Mouse (Mus musculus): ENCODE measurements around the gene Rita1.

DNA sequence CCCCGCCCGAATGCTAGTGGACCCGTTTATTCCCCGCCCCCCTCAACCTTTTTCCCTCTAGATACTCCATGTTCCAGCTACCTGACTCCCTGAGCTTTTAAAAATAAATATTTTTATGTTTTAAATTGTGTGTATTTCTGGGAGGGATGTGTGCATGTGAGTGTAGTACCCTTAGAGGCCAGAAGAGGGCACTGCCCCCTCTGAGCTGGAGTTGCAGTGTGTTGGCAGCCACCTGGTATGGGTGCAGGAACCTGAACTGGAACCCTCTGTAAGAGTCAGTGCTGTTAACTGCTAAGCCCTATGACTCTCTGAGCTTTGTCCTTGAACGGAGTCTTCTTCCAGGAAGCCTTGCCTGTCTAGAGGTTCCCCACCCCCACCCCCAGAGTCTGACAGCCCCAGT, 19.5 kb upstream of the Rita1 start:
- TF ChIP-seq CTCF (IDR thresholded peaks at IDR 0.05; ENCODE audit: low read depth, low read length) = 0 out of 2 replicates have a peak, but pooled peaks have one; percentile 20
- TF ChIP-seq TAL1 (conservative IDR thresholded peaks at IDR 0.05; ENCODE audit: low read depth, low read length) = no peak
- no peak for TF ChIP-seq GATA1 (IDR thresholded peaks at IDR 0.05; ENCODE audit: borderline replicate concordance, low read length)
- TF ChIP-seq GATA2 (IDR thresholded peaks at IDR 0.05; ENCODE audit: borderline replicate concordance, low read depth, low read length) = no peak
- TF ChIP-seq POLR2AphosphoS5 (IDR thresholded peaks at IDR 0.05; ENCODE audit: insufficient replicate concordance, low read depth, low read length) = no peak

All from G1E (cell line).